Mouse (Mus musculus) liver, embryonic 13.5 days (tissue): ENCODE data around the gene Uhrf1. TPM values are rescaled to one million over a fixed set of nuclear protein-coding genes. Genes with fewer than 3 reads are reported as not detected.
A peak's percentile ranks its signal among the peaks of the same experiment; 100 is the strongest.

ENCODE experiments used
- ATAC-seq: fragments of 200-750 bp; cut with Nextera tagmentation; 2 replicates; pipeline ENCODE4 v1.8.0; 2017; ENCODE audit warnings: low read depth, mild to moderate bottlenecking, moderate number of reproducible peaks, moderate library complexity
- DNase-seq: peaks from one replicate; pipeline ENCODE4 v3.0.0; 2022
- H3K27ac ChIP-seq: fragments of 300-500 bp; sonication (generic); 2 replicates; pipeline ENCODE4 v1.5.1; 2015; ENCODE audit warnings: moderate library complexity, mild to moderate bottlenecking, inconsistent platforms
- H3K27me3 ChIP-seq: fragments of 300-500 bp; sonication (generic); 2 replicates; pipeline ENCODE4 v1.6.1; 2015; ENCODE audit warnings: mild to moderate bottlenecking, inconsistent platforms
- H3K36me3 ChIP-seq: fragments of 300-500 bp; sonication (generic); 2 replicates; pipeline ENCODE4 v1.6.1; 2015; ENCODE audit warnings: mild to moderate bottlenecking, inconsistent platforms
- H3K4me1 ChIP-seq: fragments of 300-500 bp; sonication (generic); replicated peaks from 2 replicates; pipeline ENCODE4 v1.6.1; 2015; ENCODE audit warnings: inconsistent platforms
- H3K4me2 ChIP-seq: fragments of 300-500 bp; sonication (generic); 2 replicates; pipeline ENCODE4 v1.6.1; 2015; ENCODE audit warnings: inconsistent platforms, mild to moderate bottlenecking, moderate library complexity
- H3K4me3 ChIP-seq: fragments of 300-500 bp; sonication (generic); replicated peaks from 2 replicates; pipeline ENCODE4 v1.5.1; 2015; ENCODE audit warnings: mild to moderate bottlenecking, inconsistent platforms
- H3K9ac ChIP-seq: fragments of 300-500 bp; sonication (generic); 2 replicates; pipeline ENCODE4 v1.6.1; 2015; ENCODE audit warnings: mild to moderate bottlenecking, inconsistent platforms
- H3K9me3 ChIP-seq: fragments of 300-500 bp; sonication (generic); replicated peaks from 2 replicates; pipeline ENCODE4 v1.6.1; 2016; ENCODE audit warnings: inconsistent platforms
- WGBS: fragments of 180-500 bp; shearing (Covaris S2); methylation state at CpG from one replicate; pipeline ENCODE4 v1.1.7; 2015; ENCODE audit not compliant: insufficient replicate concordance; 5-methylcytosine and 5-hydroxymethylcytosine counted together
- polyA plus RNA-seq: library from polyadenylated mRNA; unstranded; fragments of >200 nt; fragmentation: Nextera tagmentation; extraction: Ambion mirVana; gene quantifications from 2 replicates; pipeline ENCODE4 v1.2.1, GENCODE M21; 2015

Uhrf1 gene
- polyA plus RNA-seq, 1 experiment from 2014 or later = 121 TPM

DNA sequence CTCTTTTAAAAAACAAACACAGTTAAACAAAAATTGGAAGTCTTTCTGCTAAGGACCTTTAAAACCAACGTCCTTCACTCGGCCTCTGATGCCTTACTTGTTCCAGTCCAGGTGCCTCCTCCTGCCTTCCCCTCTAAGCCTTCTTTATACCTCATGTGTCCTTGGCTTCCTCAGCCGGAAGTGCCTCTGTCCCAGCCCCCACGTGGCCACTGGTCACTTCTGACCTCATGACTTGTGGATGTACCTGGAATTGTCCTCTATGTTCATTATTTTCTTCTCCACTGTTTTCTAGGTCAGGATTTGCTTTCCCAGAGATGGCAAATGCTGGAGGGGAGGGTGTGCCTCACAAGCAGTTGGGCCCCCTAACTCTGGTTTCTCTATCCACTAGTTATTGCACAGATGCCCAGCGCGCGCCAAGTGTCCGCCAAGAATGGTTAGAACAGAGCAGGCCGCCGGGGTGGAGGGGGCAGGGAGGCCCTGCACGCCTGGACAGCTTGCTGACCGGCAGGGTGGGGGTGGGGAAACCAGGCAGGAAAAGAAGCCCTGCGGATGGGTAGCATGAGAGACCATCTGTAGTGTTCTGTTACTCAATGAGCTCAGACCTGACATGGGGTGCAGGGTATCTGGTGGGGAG is 641 bp upstream of the Uhrf1 start:
- Histone ChIP-seq H3K4me3 (peak overlapping the region; percentile 91), H3K9me3 (no peaks in the 10 kb centered on the region), H3K9ac (peak overlapping the region; percentile 73), H3K27me3 (0 out of 2 replicates have a peak, but pooled peaks cover 3% of the 10 kb centered on the region), H3K36me3 (peaks cover 29% of the 10 kb centered on the region), H3K4me1 (peaks cover 49% of the 10 kb centered on the region), H3K27ac (peak overlapping the region; percentile 87), H3K4me2 (peak overlapping the region; percentile 97)
- peak; percentile 5 for ATAC-seq
- WGBS = 44% methylated on average over 13 of the region's 13 CpGs
- no peak for DNase-seq

DNA sequence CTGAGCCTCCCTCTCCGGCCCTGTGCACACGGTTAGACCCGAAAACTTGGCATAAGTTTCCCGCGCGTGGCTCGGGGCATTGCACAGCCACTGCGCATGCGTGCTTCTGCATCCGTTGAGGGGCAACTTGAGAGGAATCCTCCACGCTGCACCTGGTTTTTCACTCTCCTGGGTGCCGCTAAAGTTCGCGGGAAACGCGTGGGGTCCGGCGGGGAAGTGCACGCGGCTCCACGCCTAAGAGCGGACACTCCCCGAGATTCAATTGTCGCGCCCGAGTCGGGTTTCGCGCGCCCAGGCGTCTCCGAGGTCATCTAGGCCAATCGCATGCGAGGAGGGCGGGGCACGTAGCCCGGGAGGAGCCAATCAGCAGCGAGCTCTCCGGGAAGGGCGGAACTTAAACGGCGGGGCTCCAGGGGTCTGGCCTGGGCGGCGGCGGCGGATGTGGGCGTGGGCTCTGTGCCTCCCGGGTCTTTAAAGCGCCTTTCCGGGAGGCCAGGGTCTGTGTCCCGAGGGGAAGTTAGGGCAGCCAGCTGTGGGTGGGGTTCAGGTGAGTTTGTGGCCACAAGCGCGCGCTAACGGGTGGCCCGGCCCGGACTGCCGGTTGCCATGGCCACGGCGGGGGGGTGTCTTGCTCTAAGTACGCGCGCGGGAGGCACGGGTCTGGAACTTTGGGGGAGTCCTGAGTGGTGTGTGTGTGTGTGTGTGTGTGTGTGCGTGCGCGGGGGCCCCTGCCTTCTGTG is 896 bp downstream of the Uhrf1 start:
- peaks cover 61% of the 10 kb centered on the region for H3K4me1 ChIP-seq
- 0 out of 2 replicates have a peak, but pooled peaks cover 3% of the 10 kb centered on the region for H3K27me3 ChIP-seq
- H3K4me2 ChIP-seq = peak overlapping the region; percentile 97
- peaks cover 44% of the 10 kb centered on the region for H3K36me3 ChIP-seq
- H3K4me3 ChIP-seq = peak overlapping the region; percentile 91
- WGBS = 1% methylated on average over 68 of the region's 68 CpGs
- H3K9me3 ChIP-seq = no peaks in the 10 kb centered on the region
- ATAC-seq (peak; percentile 87), DNase-seq (peak; percentile 96)
- H3K9ac ChIP-seq = peak overlapping the region; percentile 93
- H3K27ac ChIP-seq = peak overlapping the region; percentile 96

DNA sequence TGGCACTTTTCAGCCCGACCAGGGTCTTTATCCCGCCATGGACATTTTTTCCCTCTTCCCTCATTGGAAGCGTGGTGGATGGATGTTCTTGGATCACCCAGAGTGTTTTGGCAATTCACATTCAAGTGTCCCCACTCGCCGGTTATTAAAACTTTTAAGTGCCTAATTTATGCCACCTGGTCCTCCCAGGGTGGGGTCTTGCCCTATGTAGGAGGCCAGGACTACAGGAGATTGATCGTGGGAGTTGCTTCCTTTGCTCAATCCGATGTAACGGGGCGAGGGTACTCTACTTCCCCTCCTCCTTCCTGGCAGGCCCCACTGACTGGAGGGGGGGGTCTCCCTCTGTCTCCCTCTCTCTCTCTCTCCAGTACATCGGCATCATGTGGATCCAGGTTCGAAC is 1.6 kb downstream of the Uhrf1 start:
- H3K4me1 ChIP-seq = peaks cover 61% of the 10 kb centered on the region

DNA sequence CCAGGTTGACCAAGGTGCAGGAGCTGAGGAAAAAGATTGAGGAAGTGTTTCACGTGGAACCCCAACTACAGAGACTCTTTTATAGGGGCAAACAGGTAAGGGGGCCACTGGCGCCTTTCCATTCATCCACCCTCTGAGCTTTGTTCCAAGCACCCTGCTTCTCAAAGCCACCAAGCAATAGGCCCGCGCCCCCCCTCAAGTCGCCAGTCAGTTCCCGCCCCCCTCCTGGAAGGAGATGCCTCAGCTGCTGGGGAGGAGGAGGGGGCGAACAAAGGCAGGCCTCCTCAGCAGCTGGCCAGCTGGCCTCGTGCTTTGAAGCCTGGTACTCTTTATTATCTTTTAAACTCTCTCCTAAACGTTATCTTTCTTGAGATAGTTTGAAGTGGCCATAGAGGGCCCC is 2.0 kb downstream of the Uhrf1 start:
- H3K9me3 ChIP-seq = no peaks in the 10 kb centered on the region
- ATAC-seq (no peak), DNase-seq (no peak)
- peak overlapping the region; percentile 74 for H3K27ac ChIP-seq
- H3K36me3 ChIP-seq = peaks cover 56% of the 10 kb centered on the region
- peak overlapping the region; percentile 97 for H3K4me2 ChIP-seq
- H3K9ac ChIP-seq = peak overlapping the region; percentile 88
- peak overlapping the region; percentile 91 for H3K4me3 ChIP-seq
- 32% methylated on average over 9 of the region's 9 CpGs for WGBS
- peaks cover 61% of the 10 kb centered on the region for H3K4me1 ChIP-seq
- H3K27me3 ChIP-seq = 0 out of 2 replicates have a peak, but pooled peaks cover 2% of the 10 kb centered on the region

More for the DNA sequence above, 1.6 kb downstream of the Uhrf1 start:
- Histone ChIP-seq H3K4me3 (peak overlapping the region; percentile 91), H3K36me3 (peaks cover 51% of the 10 kb centered on the region), H3K9me3 (no peaks in the 10 kb centered on the region), H3K27me3 (0 out of 2 replicates have a peak, but pooled peaks cover 3% of the 10 kb centered on the region), H3K9ac (peak overlapping the region; percentile 88), H3K4me2 (peak overlapping the region; percentile 97), H3K27ac (peak overlapping the region; percentile 74)
- ATAC-seq = no peak
- no peak for DNase-seq
- WGBS = 15% methylated on average over 11 of the region's 11 CpGs

DNA sequence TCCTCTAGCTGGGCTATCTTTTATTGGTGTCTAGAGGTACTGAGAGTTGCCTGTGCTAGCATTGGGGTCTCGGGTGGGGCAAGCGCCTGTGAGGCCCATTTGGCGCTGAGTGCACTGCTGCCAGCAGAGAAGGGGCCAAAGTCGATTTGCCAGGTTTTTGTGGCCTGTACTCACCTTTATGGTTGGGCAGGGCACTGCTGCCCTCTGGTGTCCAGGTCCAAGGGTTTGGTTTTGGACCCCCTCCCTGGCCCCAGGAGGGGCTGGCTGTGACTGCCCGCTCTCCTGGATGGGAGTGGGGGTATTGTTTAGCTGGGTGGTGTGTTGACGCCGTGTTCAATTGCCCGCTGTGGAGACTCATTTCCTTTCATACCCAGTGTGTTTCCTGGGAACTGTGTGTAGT is 2.7 kb downstream of the Uhrf1 start:
- ATAC-seq (no peak), DNase-seq (no peak)
- Histone ChIP-seq H3K4me1 (peaks cover 61% of the 10 kb centered on the region), H3K9ac (peak overlapping the region; percentile 88), H3K36me3 (peaks cover 62% of the 10 kb centered on the region), H3K4me3 (peak overlapping the region; percentile 91), H3K9me3 (no peaks in the 10 kb centered on the region), H3K27ac (peak overlapping the region; percentile 74), H3K4me2 (peak overlapping the region; percentile 97), H3K27me3 (no peaks in the 10 kb centered on the region)
- WGBS = 72% methylated on average over 8 of the region's 8 CpGs

DNA sequence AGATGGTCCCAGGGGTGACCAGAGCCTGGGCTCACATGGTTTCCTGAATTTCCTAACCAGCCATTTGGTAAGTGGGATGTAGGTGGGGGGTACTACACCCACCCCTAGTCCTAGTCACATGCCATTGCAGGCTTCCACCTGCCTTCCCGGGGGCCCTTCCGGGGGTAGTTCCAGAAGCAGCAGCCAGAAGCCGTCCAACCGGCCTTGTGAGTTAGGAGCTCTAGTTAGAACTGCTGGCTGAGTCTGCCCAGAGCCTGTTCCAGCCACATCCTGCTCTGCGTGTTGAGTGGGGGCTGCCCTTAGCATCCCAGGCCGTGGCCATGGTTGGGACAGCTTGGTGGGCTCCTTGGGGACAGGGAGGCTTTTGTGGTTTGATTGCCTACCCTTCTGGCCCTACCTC is 5.0 kb downstream of the Uhrf1 start:
- Histone ChIP-seq H3K9me3 (no peaks in the 10 kb centered on the region), H3K4me1 (peaks cover 48% of the 10 kb centered on the region), H3K9ac (0 out of 2 replicates have a peak overlapping the region, but pooled peaks have one; percentile 88), H3K4me3 (no peak overlapping the region), H3K27ac (no peak overlapping the region), H3K4me2 (no peak overlapping the region), H3K36me3 (peaks cover 85% of the 10 kb centered on the region), H3K27me3 (no peaks in the 10 kb centered on the region)
- 83% methylated on average over 6 of the region's 6 CpGs for WGBS
- DNase-seq (no peak), ATAC-seq (no peak)

DNA sequence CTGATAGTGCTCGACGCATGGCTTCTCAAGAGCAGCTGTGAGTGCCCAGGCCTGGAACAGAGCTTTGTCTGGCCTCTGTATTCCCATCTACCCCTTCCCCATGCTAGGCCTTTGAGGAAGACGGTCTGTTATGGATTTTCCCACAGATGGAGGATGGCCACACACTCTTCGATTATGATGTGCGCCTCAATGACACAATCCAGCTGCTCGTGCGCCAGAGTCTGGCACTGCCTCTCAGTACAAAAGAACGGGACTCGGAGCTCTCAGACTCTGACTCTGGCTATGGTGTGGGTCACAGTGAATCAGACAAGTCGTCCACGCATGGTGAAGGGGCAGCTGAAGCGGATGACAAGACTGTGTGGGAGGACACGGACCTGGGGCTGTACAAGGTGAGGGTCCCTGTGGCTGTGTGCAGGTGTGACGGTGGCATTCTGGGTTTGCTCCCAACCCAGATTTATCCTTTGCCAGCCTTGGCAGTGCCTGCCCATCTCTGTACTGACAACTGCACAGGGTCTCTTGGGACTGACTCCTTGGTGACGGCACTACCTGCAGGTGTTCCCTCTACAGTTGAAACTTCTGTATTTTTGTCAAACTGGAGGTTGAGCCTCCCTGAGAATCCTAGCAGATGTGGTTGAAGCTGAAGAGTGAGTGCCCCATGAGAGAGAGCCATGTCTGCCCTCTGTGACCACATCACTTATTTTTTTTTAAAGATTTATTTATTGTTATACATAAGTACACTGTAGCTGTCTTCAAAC is 6.2 kb downstream of the Uhrf1 start:
- no peak for ATAC-seq
- H3K36me3 ChIP-seq = peaks cover 98% of the 10 kb centered on the region
- no peaks in the 10 kb centered on the region for H3K27me3 ChIP-seq
- H3K27ac ChIP-seq = no peak overlapping the region
- H3K4me2 ChIP-seq = no peak overlapping the region
- no peak overlapping the region for H3K4me3 ChIP-seq
- no peaks in the 10 kb centered on the region for H3K9me3 ChIP-seq
- WGBS = 85% methylated on average over 15 of the region's 15 CpGs
- peaks cover 43% of the 10 kb centered on the region for H3K4me1 ChIP-seq
- H3K9ac ChIP-seq = no peak overlapping the region
- no peak for DNase-seq

DNA sequence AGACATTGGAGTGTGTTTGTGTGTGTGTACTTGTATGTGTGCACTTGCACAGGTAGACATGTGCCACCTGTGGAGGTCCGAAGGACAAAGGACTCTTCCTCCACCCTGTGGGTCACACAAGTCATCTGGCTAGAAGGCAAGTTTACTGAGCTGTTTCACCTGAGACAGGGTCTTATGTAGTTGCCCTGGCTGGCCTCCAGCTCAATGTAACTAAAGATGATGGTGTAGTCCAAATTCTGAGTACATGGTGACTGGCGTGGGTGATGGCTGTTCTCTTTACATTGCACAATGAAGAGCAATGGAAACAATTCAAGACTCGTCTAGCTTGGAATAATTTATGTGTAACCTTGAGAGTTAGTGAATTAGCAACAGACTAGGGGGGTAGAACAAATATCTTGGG is 21.3 kb downstream of the Uhrf1 start:
- Histone ChIP-seq H3K9ac (0 out of 2 replicates have a peak overlapping the region, but pooled peaks have one; percentile 58), H3K4me1 (peaks cover 47% of the 10 kb centered on the region), H3K27ac (peak overlapping the region; percentile 84), H3K9me3 (no peaks in the 10 kb centered on the region), H3K27me3 (no peaks in the 10 kb centered on the region), H3K4me3 (no peak overlapping the region), H3K4me2 (peak overlapping the region; percentile 77), H3K36me3 (peaks cover 48% of the 10 kb centered on the region)
- 69% methylated on average over 3 of the region's 3 CpGs for WGBS
- ATAC-seq (no peak), DNase-seq (no peak)

DNA sequence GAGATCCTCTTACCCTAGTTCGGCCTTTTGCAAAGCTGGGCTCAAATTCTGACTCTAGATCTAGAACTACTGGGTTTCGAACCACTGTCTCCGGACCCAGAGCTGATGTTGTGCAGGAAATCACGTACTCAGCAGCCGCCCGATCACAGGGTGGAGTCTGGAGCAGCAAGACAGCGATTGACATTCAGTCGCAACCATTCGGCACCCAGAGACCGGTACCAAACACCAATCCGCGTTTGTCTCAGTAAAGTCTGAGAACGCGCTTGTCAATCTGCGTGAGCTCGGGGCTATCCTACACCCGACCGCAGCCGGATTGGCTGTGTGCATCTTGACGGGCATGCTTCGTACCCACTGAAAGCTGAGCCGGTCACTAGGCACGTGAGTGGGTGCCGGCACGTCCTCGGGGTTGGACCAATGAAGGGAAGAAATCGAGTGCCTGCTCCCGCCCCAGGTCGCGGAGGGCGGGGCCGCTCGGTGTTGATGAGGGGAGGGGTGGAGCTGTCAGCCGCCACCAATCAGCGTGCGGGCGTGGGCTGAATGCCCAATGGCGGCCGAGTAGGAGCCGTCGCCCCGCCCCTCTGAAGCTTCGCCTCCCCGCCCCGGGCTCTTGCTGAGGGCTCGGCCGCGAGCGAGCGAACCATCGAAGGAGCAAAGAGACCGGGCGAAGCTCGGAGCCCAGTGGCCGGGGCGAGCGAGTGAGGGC is 22.5 kb downstream of the Uhrf1 start, which contains the start of gene Kdm4b:
Gene Kdm4b (plus strand): TSS at position 613 of the 703 bp plus-strand sequence.
- Histone ChIP-seq H3K4me3 (peak within 1 kb of the TSS; percentile 81), H3K9me3 (no peaks in the 10 kb centered on the region), H3K36me3 (peaks cover 36% of the 10 kb centered on the region), H3K4me2 (peak within 1 kb of the TSS; percentile 99), H3K27ac (peak within 1 kb of the TSS; percentile 95), H3K27me3 (no peaks in the 10 kb centered on the region), H3K4me1 (peaks cover 52% of the 10 kb centered on the region), H3K9ac (peak within 1 kb of the TSS; percentile 93)
- WGBS = under 1% methylated on average over 57 of the region's 57 CpGs
- ATAC-seq (peak; percentile 97), DNase-seq (peak; percentile 99)

DNA sequence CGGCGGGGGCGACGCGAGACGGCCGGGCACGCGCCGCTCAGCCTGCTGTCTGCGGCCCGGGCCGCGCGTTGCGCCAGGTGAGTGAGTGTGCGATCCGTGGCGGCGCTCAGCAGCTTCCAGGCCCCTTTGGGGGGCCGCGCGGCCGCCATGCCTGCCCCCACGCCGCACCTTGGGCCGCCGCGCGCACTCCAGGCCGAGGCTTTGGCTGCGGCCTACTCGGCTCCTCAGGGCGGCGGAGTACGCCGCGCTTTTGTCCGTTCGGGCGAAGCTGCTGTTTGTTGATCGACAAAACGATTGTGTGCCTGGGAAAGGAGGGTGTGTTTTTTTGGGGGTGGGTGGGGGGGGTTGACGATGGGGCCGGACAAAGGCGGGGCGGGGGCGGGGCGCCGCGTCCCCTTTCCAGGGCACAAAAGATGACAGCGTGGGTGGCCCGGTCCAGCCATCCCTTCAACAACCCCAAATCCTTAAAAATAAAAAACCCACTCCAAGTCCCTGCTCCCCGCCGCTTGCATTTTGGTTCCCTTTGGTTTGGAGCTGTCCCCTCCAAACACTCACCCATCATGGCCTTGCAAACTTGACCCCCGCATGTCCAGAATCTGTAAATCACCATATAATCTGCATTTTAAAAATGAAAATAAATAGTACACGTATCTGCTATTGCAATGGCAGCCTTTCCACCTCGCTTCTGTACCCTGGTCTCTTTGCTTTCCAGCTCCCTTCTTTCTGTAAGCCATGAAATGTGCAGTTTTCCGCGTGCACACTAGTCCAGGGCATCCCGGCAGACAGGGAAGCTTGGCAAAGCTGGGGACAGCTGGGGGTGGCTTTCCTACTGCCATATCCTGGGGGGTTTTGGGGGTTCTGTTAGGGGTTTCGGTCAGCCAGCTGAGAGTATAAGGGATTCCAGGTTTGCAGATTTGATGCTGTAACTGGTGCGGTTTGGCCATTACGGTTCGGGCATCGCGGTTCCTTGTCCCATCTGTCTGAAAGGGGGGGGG is 23.3 kb downstream of the Uhrf1 start:
- H3K4me3 ChIP-seq = peak overlapping the region; percentile 81
- no peaks in the 10 kb centered on the region for H3K9me3 ChIP-seq
- peaks cover 28% of the 10 kb centered on the region for H3K36me3 ChIP-seq
- peaks cover 52% of the 10 kb centered on the region for H3K4me1 ChIP-seq
- no peaks in the 10 kb centered on the region for H3K27me3 ChIP-seq
- 4% methylated on average over 67 of the region's 67 CpGs for WGBS
- peak; percentile 43 for ATAC-seq
- H3K4me2 ChIP-seq = peak overlapping the region; percentile 99
- peak overlapping the region; percentile 95 for H3K27ac ChIP-seq
- H3K9ac ChIP-seq = peak overlapping the region; percentile 93
- DNase-seq = no peak
